Mouse (Mus musculus) hindbrain, embryonic 16.5 days (tissue): ENCODE data around the gene Tagln3. TPM values are rescaled to one million over a fixed set of nuclear protein-coding genes. Genes with fewer than 3 reads are reported as not detected.
A peak's percentile ranks its signal among the peaks of the same experiment; 100 is the strongest.

Experiments
- ATAC-seq: fragments of 200-750 bp; cut with Nextera tagmentation; 2 replicates; pipeline ENCODE4 v1.8.0; 2017; ENCODE audit warnings: moderate TSS enrichment, moderate library complexity
- H3K27ac ChIP-seq: fragments of 300-500 bp; sonication (generic); 2 replicates; pipeline ENCODE4 v1.5.1; 2014; ENCODE audit warnings: low read depth, mild to moderate bottlenecking, control low read depth, low read length, moderate library complexity
- H3K27me3 ChIP-seq: fragments of 300-500 bp; sonication (generic); replicated peaks from 2 replicates; pipeline ENCODE4 v1.6.1; 2014; ENCODE audit warnings: low read length; ENCODE audit not compliant: control insufficient read depth, insufficient read depth
- H3K36me3 ChIP-seq: fragments of 300-500 bp; sonication (generic); 2 replicates; pipeline ENCODE4 v1.6.1; 2014; ENCODE audit warnings: mild to moderate bottlenecking, low read length, moderate library complexity, mixed read lengths; ENCODE audit not compliant: control insufficient read depth, insufficient read depth
- H3K4me1 ChIP-seq: fragments of 300-500 bp; sonication (generic); 2 replicates; pipeline ENCODE4 v1.6.1; 2014; ENCODE audit warnings: low read depth, low read length; ENCODE audit not compliant: control insufficient read depth, insufficient read depth
- H3K4me2 ChIP-seq: fragments of 300-500 bp; sonication (generic); 2 replicates; pipeline ENCODE4 v1.6.1; 2014; ENCODE audit warnings: mild to moderate bottlenecking, low read length, control low read depth, moderate library complexity
- H3K4me3 ChIP-seq: fragments of 300-500 bp; sonication (generic); 2 replicates; pipeline ENCODE4 v1.5.1; 2014; ENCODE audit warnings: mild to moderate bottlenecking, low read length, control low read depth, moderate library complexity
- H3K9ac ChIP-seq: fragments of 300-500 bp; sonication (generic); 2 replicates; pipeline ENCODE4 v1.6.1; 2014; ENCODE audit warnings: low read depth, mild to moderate bottlenecking, control low read depth, low read length, moderate library complexity
- H3K9me3 ChIP-seq: fragments of 300-500 bp; sonication (generic); 2 replicates; pipeline ENCODE4 v1.6.1; 2014; ENCODE audit warnings: mild to moderate bottlenecking, low read length, moderate library complexity; ENCODE audit not compliant: control insufficient read depth
- WGBS: fragments of 180-500 bp; shearing (Covaris S2); extraction: QIAGEN DNeasy Blood & Tissue Kit; methylation state at CpG from one replicate; pipeline ENCODE4 v1.1.7; 2014; 5-methylcytosine and 5-hydroxymethylcytosine counted together
- polyA plus RNA-seq: library from polyadenylated mRNA; unstranded; fragments of >200 nt; fragmentation: Nextera tagmentation; extraction: Ambion mirVana; gene quantifications from 2 replicates; pipeline ENCODE4 v1.2.1, GENCODE M21; 2015

The Tagln3 gene
- polyA plus RNA-seq, 1 experiment from 2014 or later, result 438 TPM

- Histone ChIP-seq H3K9me3 (no peaks in the 10 kb centered on the region), H3K36me3 (peaks cover 14% of the 10 kb centered on the region), H3K27me3 (no peaks in the 10 kb centered on the region), H3K9ac (peak overlapping the region; percentile 92), H3K27ac (peak overlapping the region; percentile 98), H3K4me3 (peak overlapping the region; percentile 64), H3K4me1 (peaks cover 20% of the 10 kb centered on the region), H3K4me2 (peak overlapping the region; percentile 73)
- 25% methylated on average over 6 of the region's 6 CpGs for WGBS
- peak; percentile 31 for ATAC-seq
Measured at GRCm38 (mm10) chr16:45723172-45723901, 1.1 kb downstream of the Tagln3 start.

GRCm38 (mm10) chr16:45722460-45722951 lies 1.9 kb downstream of the Tagln3 start:
- WGBS, result 31% methylated on average over 3 of the region's 3 CpGs
- Histone ChIP-seq H3K4me3 (peak overlapping the region; percentile 64), H3K27me3 (no peaks in the 10 kb centered on the region), H3K4me1 (peaks cover 20% of the 10 kb centered on the region), H3K4me2 (peak overlapping the region; percentile 73), H3K36me3 (peaks cover 20% of the 10 kb centered on the region), H3K9ac (peak overlapping the region; percentile 92), H3K27ac (peak overlapping the region; percentile 98), H3K9me3 (no peaks in the 10 kb centered on the region)
- ATAC-seq, result no peak

- no peak overlapping the region for H3K27ac ChIP-seq
- H3K27me3 ChIP-seq, result no peaks in the 10 kb centered on the region
- peak overlapping the region; percentile 11; the same call in 1 of the 2 replicates for H3K9ac ChIP-seq
- WGBS, result 81% methylated on average over 10 of the region's 10 CpGs
- H3K36me3 ChIP-seq, result peaks cover 30% of the 10 kb centered on the region
- no peak for ATAC-seq
- H3K4me2 ChIP-seq, result no peak overlapping the region
- H3K4me1 ChIP-seq, result peaks cover 20% of the 10 kb centered on the region
- H3K9me3 ChIP-seq, result no peaks in the 10 kb centered on the region
- H3K4me3 ChIP-seq, result no peak overlapping the region
Measured at GRCm38 (mm10) chr16:45720022-45720630, 4.3 kb downstream of the Tagln3 start.

GRCm38 (mm10) chr16:45718296-45718695 lies 6.1 kb downstream of the Tagln3 start:
- Histone ChIP-seq H3K36me3 (peaks cover 34% of the 10 kb centered on the region), H3K27me3 (no peaks in the 10 kb centered on the region), H3K4me1 (peaks cover 20% of the 10 kb centered on the region), H3K27ac (no peak overlapping the region), H3K4me3 (no peak overlapping the region), H3K9ac (no peak overlapping the region), H3K9me3 (no peaks in the 10 kb centered on the region), H3K4me2 (no peak overlapping the region)
- ATAC-seq, result no peak
- WGBS, result 96% methylated on average over 4 of the region's 4 CpGs

- Histone ChIP-seq H3K36me3 (peaks cover 29% of the 10 kb centered on the region), H3K9ac (no peak overlapping the region), H3K4me1 (no peaks in the 10 kb centered on the region; the same call in 1 of the 2 replicates), H3K4me3 (no peak overlapping the region), H3K27me3 (no peaks in the 10 kb centered on the region), H3K27ac (no peak overlapping the region), H3K4me2 (no peak overlapping the region), H3K9me3 (no peaks in the 10 kb centered on the region)
- WGBS, result 79% methylated on average over 5 of the region's 5 CpGs
- ATAC-seq, result no peak
Measured at GRCm38 (mm10) chr16:45714489-45715150, 9.8 kb downstream of the Tagln3 start.

GRCm38 (mm10) chr16:45713878-45714277 lies 10.5 kb downstream of the Tagln3 start:
- Histone ChIP-seq H3K9me3 (no peaks in the 10 kb centered on the region), H3K4me3 (no peak overlapping the region), H3K4me2 (no peak overlapping the region), H3K27me3 (no peaks in the 10 kb centered on the region), H3K9ac (no peak overlapping the region), H3K4me1 (no peaks in the 10 kb centered on the region), H3K27ac (no peak overlapping the region), H3K36me3 (peaks cover 29% of the 10 kb centered on the region)
- WGBS, result 81% methylated on average over 1 of the region's 1 CpGs
- ATAC-seq, result no peak

GRCm38 (mm10) chr16:45713261-45713660 lies 11.1 kb downstream of the Tagln3 start:
- Histone ChIP-seq H3K36me3 (peaks cover 23% of the 10 kb centered on the region), H3K9ac (no peak overlapping the region), H3K27ac (no peak overlapping the region), H3K9me3 (no peaks in the 10 kb centered on the region), H3K27me3 (no peaks in the 10 kb centered on the region), H3K4me3 (no peak overlapping the region), H3K4me1 (no peaks in the 10 kb centered on the region), H3K4me2 (no peak overlapping the region)
- 62% methylated on average over 5 of the region's 5 CpGs for WGBS
- no peak for ATAC-seq

GRCm38 (mm10) chr16:45711263-45711662 lies 13.1 kb downstream of the Tagln3 start:
- 74% methylated on average over 7 of the region's 7 CpGs for WGBS
- H3K36me3 ChIP-seq, result peaks cover 8% of the 10 kb centered on the region

GRCm38 (mm10) chr16:45699301-45699700 lies 25.1 kb downstream of the Tagln3 start:
- no peak overlapping the region for H3K4me2 ChIP-seq
- H3K27ac ChIP-seq, result no peak overlapping the region
- H3K9me3 ChIP-seq, result no peaks in the 10 kb centered on the region
- no peak for ATAC-seq
- H3K4me3 ChIP-seq, result no peak overlapping the region
- H3K4me1 ChIP-seq, result peaks cover 3% of the 10 kb centered on the region; the same call in 1 of the 2 replicates
- no peak overlapping the region for H3K9ac ChIP-seq
- 83% methylated on average over 5 of the region's 5 CpGs for WGBS
- H3K27me3 ChIP-seq, result no peaks in the 10 kb centered on the region
- H3K36me3 ChIP-seq, result no peaks in the 10 kb centered on the region

More at GRCm38 (mm10) chr16:45711263-45711662, 13.1 kb downstream of the Tagln3 start:
- Histone ChIP-seq H3K27ac (no peak overlapping the region), H3K4me1 (no peaks in the 10 kb centered on the region), H3K4me3 (no peak overlapping the region), H3K27me3 (no peaks in the 10 kb centered on the region), H3K9me3 (no peaks in the 10 kb centered on the region), H3K9ac (no peak overlapping the region), H3K4me2 (no peak overlapping the region)
- peak; percentile 54; the same call in 1 of the 2 replicates for ATAC-seq
